Mouse (Mus musculus) embryonic facial prominence, embryonic 12.5 days (tissue): Measurements from ENCODE around the gene Prrx1. TPM values are rescaled to one million over a fixed set of nuclear protein-coding genes. Genes with fewer than 3 reads are reported as not detected.

Source experiments
- ATAC-seq: fragments of 200-750 bp; cut with Nextera tagmentation; 2 replicates; pipeline ENCODE4 v1.8.0; 2017; ENCODE audit not compliant: insufficient number of reproducible peaks, insufficient read depth, low FRiP score, low TSS enrichment
- H3K27ac ChIP-seq: fragments of 300-500 bp; sonication (generic); 2 replicates; pipeline ENCODE4 v1.5.1; 2016; ENCODE audit warnings: mild to moderate bottlenecking
- H3K27me3 ChIP-seq: fragments of 300-500 bp; sonication (generic); 2 replicates; pipeline ENCODE4 v1.6.1; 2016; ENCODE audit warnings: mild to moderate bottlenecking, moderate library complexity
- H3K36me3 ChIP-seq: fragments of 300-500 bp; sonication (generic); 2 replicates; pipeline ENCODE4 v1.6.1; 2016; ENCODE audit warnings: mild to moderate bottlenecking
- H3K4me1 ChIP-seq: fragments of 300-500 bp; sonication (generic); 2 replicates; pipeline ENCODE4 v1.6.1; 2016
- H3K4me2 ChIP-seq: fragments of 300-500 bp; sonication (generic); replicated peaks from 2 replicates; pipeline ENCODE4 v1.6.1; 2016; ENCODE audit warnings: mild to moderate bottlenecking, moderate library complexity
- H3K4me3 ChIP-seq: fragments of 300-500 bp; sonication (generic); 2 replicates; pipeline ENCODE4 v1.5.1; 2016; ENCODE audit warnings: mild to moderate bottlenecking
- H3K9ac ChIP-seq: fragments of 300-500 bp; sonication (generic); 2 replicates; pipeline ENCODE4 v1.6.1; 2016; ENCODE audit warnings: mild to moderate bottlenecking, moderate library complexity
- H3K9me3 ChIP-seq: fragments of 300-500 bp; sonication (generic); 2 replicates; pipeline ENCODE4 v1.6.1; 2016; ENCODE audit warnings: mild to moderate bottlenecking, moderate library complexity
- WGBS: fragments of 180-500 bp; shearing (Covaris S2); methylation state at CpG from one replicate; pipeline ENCODE4 v1.1.7; 2016; 5-methylcytosine and 5-hydroxymethylcytosine counted together
- polyA plus RNA-seq: library from polyadenylated mRNA; unstranded; fragments of >200 nt; fragmentation: Nextera tagmentation; extraction: Ambion mirVana; gene quantifications from 2 replicates; pipeline ENCODE4 v1.2.1, GENCODE M21; 2016

Prrx1 gene
- polyA plus RNA-seq, 1 experiment from 2014 or later = 180 TPM

GRCm38 (mm10) chr1:163283980-163284635, 29.4 kb downstream of the Prrx1 start:
- H3K9me3 ChIP-seq = no peaks in the 10 kb centered on the region
- no peak for ATAC-seq
- H3K36me3 ChIP-seq = peaks cover 8% of the 10 kb centered on the region; the same call in 1 of the 2 replicates
- H3K27ac ChIP-seq = 0 out of 2 replicates have a peak overlapping the region, but pooled peaks have one; percentile 17
- 68% methylated on average over 9 of the region's 9 CpGs for WGBS
- no peaks in the 10 kb centered on the region for H3K27me3 ChIP-seq
- no peak overlapping the region for H3K4me3 ChIP-seq
- H3K9ac ChIP-seq = no peak overlapping the region
- H3K4me1 ChIP-seq = peaks cover 29% of the 10 kb centered on the region
- no peak overlapping the region for H3K4me2 ChIP-seq

DNA sequence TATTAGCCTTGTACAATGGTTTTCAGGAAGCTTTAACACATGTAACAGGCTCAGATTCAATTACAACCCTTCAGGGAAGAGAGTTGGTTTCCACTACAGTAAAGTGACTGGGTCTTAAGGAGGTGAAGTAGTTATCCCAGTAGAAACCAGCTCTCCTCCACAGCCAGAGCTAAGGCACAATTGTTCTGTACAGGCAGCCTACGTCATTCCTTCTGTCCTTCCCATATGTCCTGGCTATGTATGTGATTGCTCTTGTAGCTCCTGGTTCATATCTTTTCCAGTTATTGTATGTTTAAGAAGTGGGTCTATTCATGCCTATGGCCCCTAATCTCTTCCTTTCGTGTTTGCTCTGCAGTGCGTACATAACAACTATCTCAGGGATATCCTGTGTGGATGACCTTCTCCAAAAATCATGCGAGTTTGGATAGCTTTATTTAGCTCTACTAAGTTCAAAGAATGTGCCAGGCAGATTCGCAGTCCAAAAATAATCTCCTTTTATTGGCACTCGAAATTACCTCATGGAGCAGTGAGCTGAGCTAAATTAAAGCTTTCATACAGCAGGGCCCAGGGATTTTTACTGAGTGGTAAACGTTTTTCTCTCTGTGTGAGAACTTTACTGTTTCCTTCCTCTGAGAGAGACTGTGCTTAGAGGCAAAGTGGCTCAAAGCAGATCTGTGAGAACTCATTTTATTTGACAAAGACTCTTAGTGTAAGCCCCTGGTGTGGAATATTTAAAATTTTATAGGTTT, 31.9 kb downstream of the Prrx1 start:
- H3K27ac ChIP-seq = no peak overlapping the region
- 62% methylated on average over 7 of the region's 7 CpGs for WGBS
- no peaks in the 10 kb centered on the region for H3K9me3 ChIP-seq
- H3K4me2 ChIP-seq = no peak overlapping the region
- no peak overlapping the region for H3K9ac ChIP-seq
- H3K4me1 ChIP-seq = peaks cover 29% of the 10 kb centered on the region
- no peaks in the 10 kb centered on the region for H3K27me3 ChIP-seq
- H3K36me3 ChIP-seq = peaks cover 8% of the 10 kb centered on the region; the same call in 1 of the 2 replicates
- no peak for ATAC-seq
- no peak overlapping the region for H3K4me3 ChIP-seq

DNA sequence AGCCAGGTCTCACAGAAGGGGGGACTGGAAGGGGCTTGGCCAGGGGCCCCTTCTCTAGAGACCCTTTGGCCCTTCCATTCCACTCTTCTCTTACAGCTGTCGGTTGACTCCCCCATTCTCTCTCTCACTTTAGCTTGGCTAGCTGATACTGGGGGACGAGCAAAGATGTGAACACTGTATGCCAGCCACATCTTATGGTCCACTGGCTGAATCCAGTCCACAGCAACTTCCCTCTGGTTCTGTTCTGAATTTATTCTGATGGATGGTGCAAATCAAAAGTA, 32.7 kb downstream of the Prrx1 start:
- Histone ChIP-seq H3K4me3 (no peak overlapping the region), H3K36me3 (peaks cover 8% of the 10 kb centered on the region; the same call in 1 of the 2 replicates), H3K4me2 (no peak overlapping the region), H3K9ac (no peak overlapping the region), H3K9me3 (no peaks in the 10 kb centered on the region), H3K27ac (no peak overlapping the region), H3K27me3 (no peaks in the 10 kb centered on the region), H3K4me1 (peaks cover 22% of the 10 kb centered on the region)
- WGBS = 56% methylated on average over 2 of the region's 2 CpGs
- ATAC-seq = no peak

GRCm38 (mm10) chr1:163280097-163280841, 33.2 kb downstream of the Prrx1 start:
- H3K4me3 ChIP-seq = no peak overlapping the region
- no peak overlapping the region for H3K4me2 ChIP-seq
- peaks cover 17% of the 10 kb centered on the region for H3K4me1 ChIP-seq
- H3K27ac ChIP-seq = no peak overlapping the region
- H3K36me3 ChIP-seq = peaks cover 8% of the 10 kb centered on the region; the same call in 1 of the 2 replicates
- H3K27me3 ChIP-seq = no peaks in the 10 kb centered on the region
- WGBS = 62% methylated on average over 7 of the region's 7 CpGs
- no peak for ATAC-seq
- no peak overlapping the region for H3K9ac ChIP-seq
- H3K9me3 ChIP-seq = no peaks in the 10 kb centered on the region

DNA sequence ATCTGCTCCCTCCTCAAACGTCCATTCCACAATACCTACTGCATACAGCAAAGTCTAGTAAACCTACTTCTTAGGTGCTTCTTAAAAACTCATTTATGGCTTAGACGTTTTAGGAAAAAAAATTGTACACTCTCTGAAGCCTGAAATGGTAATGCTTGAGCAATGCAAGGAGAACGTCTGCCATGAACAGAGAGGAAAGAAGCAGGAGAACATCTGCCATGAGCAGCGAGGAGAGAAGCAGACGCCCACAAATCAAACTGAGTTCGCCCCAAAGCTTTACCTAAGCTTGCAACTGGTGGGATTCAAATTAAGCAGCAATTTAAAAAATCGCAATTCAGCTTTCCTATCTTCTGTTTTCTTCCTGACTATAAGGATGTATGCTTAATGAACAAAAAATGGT, 36.4 kb downstream of the Prrx1 start:
- Histone ChIP-seq H3K27me3 (no peaks in the 10 kb centered on the region), H3K4me2 (no peak overlapping the region), H3K27ac (no peak overlapping the region), H3K9ac (no peak overlapping the region), H3K4me3 (no peak overlapping the region), H3K9me3 (no peaks in the 10 kb centered on the region), H3K4me1 (no peaks in the 10 kb centered on the region), H3K36me3 (peaks cover 31% of the 10 kb centered on the region)
- ATAC-seq = no peak
- WGBS = 81% methylated on average over 7 of the region's 7 CpGs

DNA sequence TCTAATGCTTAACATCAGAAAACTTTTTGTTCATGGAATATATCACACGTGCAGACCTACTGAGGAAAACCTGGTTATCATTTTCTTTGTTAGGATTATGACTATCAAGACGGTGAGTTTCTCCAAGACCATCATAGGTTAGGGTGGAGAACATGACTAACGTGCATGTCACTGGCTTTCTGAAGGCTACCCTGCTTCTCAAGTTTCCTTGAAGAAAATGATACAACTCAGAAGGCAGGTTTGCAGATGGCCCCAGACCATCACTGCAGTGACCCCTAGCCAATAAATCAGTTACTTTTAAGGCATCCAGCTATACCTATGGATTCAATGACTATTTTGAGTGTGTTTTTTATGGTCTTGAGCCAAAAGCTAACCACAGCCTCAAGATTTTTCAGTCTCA, 38.6 kb downstream of the Prrx1 start:
- Histone ChIP-seq H3K9ac (no peak overlapping the region), H3K27me3 (no peaks in the 10 kb centered on the region), H3K27ac (no peak overlapping the region), H3K4me3 (no peak overlapping the region), H3K36me3 (peaks cover 26% of the 10 kb centered on the region), H3K9me3 (no peaks in the 10 kb centered on the region), H3K4me1 (no peaks in the 10 kb centered on the region), H3K4me2 (no peak overlapping the region)
- 72% methylated on average over 3 of the region's 3 CpGs for WGBS
- no peak for ATAC-seq

GRCm38 (mm10) chr1:163273132-163273531, 40.4 kb downstream of the Prrx1 start:
- Histone ChIP-seq H3K4me1 (no peaks in the 10 kb centered on the region), H3K9me3 (no peaks in the 10 kb centered on the region), H3K4me2 (no peak overlapping the region), H3K27ac (no peak overlapping the region), H3K27me3 (no peaks in the 10 kb centered on the region), H3K36me3 (peaks cover 24% of the 10 kb centered on the region), H3K9ac (no peak overlapping the region), H3K4me3 (no peak overlapping the region)
- WGBS = 87% methylated on average over 3 of the region's 3 CpGs
- ATAC-seq = no peak

- WGBS = 86% methylated on average over 8 of the region's 8 CpGs
- Histone ChIP-seq H3K27me3 (no peaks in the 10 kb centered on the region), H3K9ac (no peak overlapping the region), H3K4me2 (no peak overlapping the region), H3K4me3 (no peak overlapping the region), H3K36me3 (no peaks in the 10 kb centered on the region), H3K9me3 (no peaks in the 10 kb centered on the region), H3K27ac (no peak overlapping the region), H3K4me1 (0 out of 2 replicates have a peak, but pooled peaks cover 2% of the 10 kb centered on the region)
- ATAC-seq = no peak
Measured at GRCm38 (mm10) chr1:163266853-163267538, 46.5 kb downstream of the Prrx1 start.

DNA sequence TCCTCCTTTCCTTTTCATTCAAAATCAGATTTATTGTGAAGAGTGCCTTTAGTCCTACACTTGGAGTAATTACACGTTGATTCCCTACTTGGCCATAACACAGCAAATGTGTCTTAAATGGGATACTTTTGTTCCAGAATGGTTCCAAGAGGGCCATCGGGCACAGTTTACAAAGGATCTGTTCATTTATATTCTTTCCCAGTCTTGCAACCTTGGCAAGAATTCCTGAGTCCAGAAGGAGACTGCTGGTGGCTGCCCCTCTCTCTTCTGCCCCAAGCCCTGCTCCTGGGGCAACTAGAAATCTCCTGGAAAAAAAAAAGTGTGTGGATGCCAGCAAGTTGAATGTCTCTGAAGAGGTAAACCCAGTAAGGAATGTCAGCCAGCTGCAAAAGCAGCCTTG, 56.2 kb downstream of the Prrx1 start:
- Histone ChIP-seq H3K4me1 (no peaks in the 10 kb centered on the region), H3K9ac (no peak overlapping the region)

GRCm38 (mm10) chr1:163255884-163256283, 57.6 kb downstream of the Prrx1 start:
- H3K27me3 ChIP-seq = no peaks in the 10 kb centered on the region
- H3K36me3 ChIP-seq = peaks cover 67% of the 10 kb centered on the region
- WGBS = 50% methylated on average over 2 of the region's 2 CpGs
- no peak for ATAC-seq
- no peak overlapping the region for H3K4me3 ChIP-seq
- no peak overlapping the region for H3K9ac ChIP-seq
- no peaks in the 10 kb centered on the region for H3K4me1 ChIP-seq
- H3K27ac ChIP-seq = no peak overlapping the region
- no peak overlapping the region for H3K4me2 ChIP-seq
- H3K9me3 ChIP-seq = no peaks in the 10 kb centered on the region

More for the DNA sequence above, 56.2 kb downstream of the Prrx1 start:
- peaks cover 73% of the 10 kb centered on the region for H3K36me3 ChIP-seq
- no peak overlapping the region for H3K27ac ChIP-seq
- WGBS = 84% methylated on average over 2 of the region's 2 CpGs
- H3K27me3 ChIP-seq = no peaks in the 10 kb centered on the region
- no peak overlapping the region for H3K4me2 ChIP-seq
- no peaks in the 10 kb centered on the region for H3K9me3 ChIP-seq
- ATAC-seq = no peak
- no peak overlapping the region for H3K4me3 ChIP-seq

DNA sequence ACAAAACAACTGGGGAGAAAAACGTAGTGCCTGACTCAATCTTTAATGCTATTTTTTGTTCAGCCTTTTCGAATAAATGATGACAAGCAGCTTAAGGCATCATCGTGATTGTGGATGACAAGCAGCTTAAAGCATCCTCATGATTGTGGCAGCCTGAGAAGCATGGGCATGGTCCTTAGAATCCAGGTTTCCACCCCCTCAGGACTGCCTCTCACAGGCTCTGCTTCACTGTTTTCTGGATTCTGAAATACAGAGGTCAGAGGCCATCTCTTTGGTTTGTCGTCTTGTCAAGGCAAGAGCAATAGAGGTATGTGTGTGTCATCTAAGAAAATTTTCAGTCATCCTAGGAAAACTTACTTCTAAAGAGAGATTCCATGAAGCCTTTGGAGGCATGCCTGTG, 60.7 kb downstream of the Prrx1 start:
- Histone ChIP-seq H3K9me3 (no peaks in the 10 kb centered on the region), H3K4me2 (no peak overlapping the region), H3K4me3 (no peak overlapping the region), H3K27ac (no peak overlapping the region), H3K27me3 (no peaks in the 10 kb centered on the region), H3K9ac (no peak overlapping the region), H3K36me3 (peaks cover 47% of the 10 kb centered on the region), H3K4me1 (no peaks in the 10 kb centered on the region)
- WGBS = 76% methylated on average over 4 of the region's 4 CpGs
- ATAC-seq = no peak
